Mouse (Mus musculus) bone marrow, adult 2 months (tissue): ENCODE data around the gene Ndufb6.

Experiments
- CTCF ChIP-seq: fragments of 200-500 bp; IDR thresholded peaks from 2 replicates; pipeline ENCODE4 v1.5.1; 2011; ENCODE audit warnings: low read length, control low read depth; ENCODE audit not compliant: control insufficient read depth, insufficient read depth
- POLR2A ChIP-seq: fragments of 200-500 bp; IDR thresholded peaks from 2 replicates; pipeline ENCODE4 v1.6.1; 2011; ENCODE audit warnings: low read depth, mild to moderate bottlenecking, control low read depth, low read length, borderline replicate concordance; ENCODE audit not compliant: control insufficient read depth

GRCm38 (mm10) chr4:40244035-40244434 lies 35.2 kb downstream of the Ndufb6 start:
- TF ChIP-seq CTCF (no peak), POLR2A (no peak)
